29 mouse cellular contexts compared by ENCODE assay signal in genomic region chrX:9016079-9016478, GRCm38 (mm10). TPM values are rescaled to one million over a fixed set of nuclear protein-coding genes. Genes with fewer than 3 reads are reported as not detected.
DNase-seq lines count a peak whose midpoint lies in the region; ATAC-seq and TF ChIP-seq lines count a peak whose summit lies in the region.
"Had no signal": no experiment of that assay in that cellular context is flagged by ENCODE, and none has a peak within 500 bp of the region (broad histone marks: within the 10 kb centered on the region; RNA-seq: fewer than 3 reads in every experiment).

No protein-coding gene starts in this region.

- H3K4me3 ChIP-seq in forebrain, embryonic 16.5 days (replicated peaks; ENCODE audit: low read length), result no peak overlapping the region
- H3K4me3 ChIP-seq in forebrain, embryonic 10.5 days, result no peak overlapping the region
- no peak overlapping the region for H3K4me3 ChIP-seq in hindbrain, embryonic 15.5 days
- H3K4me3 ChIP-seq in hindbrain, embryonic 11.5 days (ENCODE audit: low read depth, low read length), result no peak overlapping the region
- no peak overlapping the region for H3K4me3 ChIP-seq in neural tube, embryonic 15.5 days (replicated peaks)
- H3K4me3 ChIP-seq in midbrain, postnatal 0 days (ENCODE audit: low read depth, low read length), result no peak overlapping the region
- H3K4me3 ChIP-seq: embryonic facial prominence, embryonic 12.5 days; forebrain, embryonic 12.5 days; gastrocnemius, adult 2 months; heart, embryonic 12.5 days; intestine, embryonic 15.5 days had no signal

- H3K4me1 ChIP-seq in forebrain, embryonic 16.5 days (replicated peaks; ENCODE audit: control insufficient read depth, insufficient read depth, low read length), result no peaks in the 10 kb centered on the region
- no peaks in the 10 kb centered on the region for H3K4me1 ChIP-seq in forebrain, embryonic 10.5 days
- no peaks in the 10 kb centered on the region for H3K4me1 ChIP-seq in hindbrain, embryonic 15.5 days (replicated peaks)
- no peaks in the 10 kb centered on the region for H3K4me1 ChIP-seq in hindbrain, embryonic 11.5 days (replicated peaks; ENCODE audit: control insufficient read depth, insufficient read depth, low read length)
- no peaks in the 10 kb centered on the region for H3K4me1 ChIP-seq in neural tube, embryonic 15.5 days
- H3K4me1 ChIP-seq in midbrain, postnatal 0 days (ENCODE audit: insufficient read depth, low read length), result no peaks in the 10 kb centered on the region
- H3K4me1 ChIP-seq: embryonic facial prominence, embryonic 12.5 days; forebrain, embryonic 12.5 days; heart, embryonic 12.5 days; intestine, embryonic 15.5 days had no signal

- no peaks in the 10 kb centered on the region for H3K27me3 ChIP-seq in forebrain, embryonic 16.5 days (replicated peaks; ENCODE audit: control insufficient read depth, insufficient read depth, low read length)
- no peaks in the 10 kb centered on the region for H3K27me3 ChIP-seq in forebrain, embryonic 10.5 days (ENCODE audit: poor library complexity, severe bottlenecking)
- no peaks in the 10 kb centered on the region for H3K27me3 ChIP-seq in hindbrain, embryonic 15.5 days
- H3K27me3 ChIP-seq in hindbrain, embryonic 11.5 days (ENCODE audit: control insufficient read depth, insufficient read depth, low read length), result no peaks in the 10 kb centered on the region
- no peaks in the 10 kb centered on the region for H3K27me3 ChIP-seq in neural tube, embryonic 15.5 days (replicated peaks)
- H3K27me3 ChIP-seq in midbrain, postnatal 0 days (ENCODE audit: insufficient read depth, low read length), result no peaks in the 10 kb centered on the region
- H3K27me3 ChIP-seq: CH12.LX; embryonic facial prominence, embryonic 12.5 days; forebrain, embryonic 12.5 days; heart, embryonic 12.5 days; intestine, embryonic 15.5 days had no signal

- no peak for DNase-seq in forebrain, embryonic 10.5 days (ENCODE audit: extremely low spot score, low spot score)
- no peak for DNase-seq in hindbrain, embryonic 11.5 days (ENCODE audit: low spot score)
- DNase-seq in neural tube, embryonic 10.5 days (ENCODE audit: extremely low spot score, low spot score), result no peak
- DNase-seq in midbrain, postnatal 0 days (ENCODE audit: low spot score), result peak; percentile 8
- no peak for DNase-seq in left cerebral cortex, postnatal 36 days (ENCODE audit: low spot score in 2 of 2)
- DNase-seq: adrenal gland, adult 2 months; adrenal gland, postnatal 25 days; cerebellum, adult 11-12 months; cerebellum, adult 9-10 months; cerebellum, postnatal 25 days; gastrocnemius, adult 2 months; gastrocnemius, postnatal 25 days; kidney, adult 18-20 months had no signal

- no peak overlapping the region for H3K9ac ChIP-seq in forebrain, embryonic 16.5 days (replicated peaks; ENCODE audit: low read depth, low read length)
- no peak overlapping the region for H3K9ac ChIP-seq in hindbrain, embryonic 15.5 days
- no peak overlapping the region for H3K9ac ChIP-seq in hindbrain, embryonic 11.5 days (ENCODE audit: low read depth, low read length)
- no peak overlapping the region for H3K9ac ChIP-seq in neural tube, embryonic 15.5 days (replicated peaks)
- no peak overlapping the region for H3K9ac ChIP-seq in midbrain, postnatal 0 days (replicated peaks; ENCODE audit: low read length, poor library complexity, severe bottlenecking)
- H3K9ac ChIP-seq: embryonic facial prominence, embryonic 12.5 days; forebrain, embryonic 12.5 days; heart, embryonic 12.5 days; intestine, embryonic 15.5 days had no signal

- ATAC-seq in forebrain, embryonic 16.5 days, result 0 out of 2 replicates have a peak, but pooled peaks have one; percentile 36
- 0 out of 2 replicates have a peak, but pooled peaks have one; percentile 42 for ATAC-seq in hindbrain, embryonic 15.5 days (ENCODE audit: low FRiP score, low read depth)
- ATAC-seq in hindbrain, embryonic 11.5 days (ENCODE audit: low FRiP score), result no peak
- ATAC-seq in neural tube, embryonic 15.5 days (ENCODE audit: low FRiP score), result peak; percentile 47; the same call in 1 of the 2 replicates
- ATAC-seq in midbrain, postnatal 0 days (ENCODE audit: low FRiP score), result peak; percentile 44; the same call in 1 of the 2 replicates
- ATAC-seq: activated CD4-positive, CD25-positive, alpha-beta regulatory T cell, adult 4 months; intestine, embryonic 15.5 days; Patski had no signal

- H3K9me3 ChIP-seq in forebrain, embryonic 16.5 days (ENCODE audit: control insufficient read depth, low read length), result no peaks in the 10 kb centered on the region
- H3K9me3 ChIP-seq in forebrain, embryonic 10.5 days, result no peaks in the 10 kb centered on the region
- H3K9me3 ChIP-seq in hindbrain, embryonic 15.5 days, result no peaks in the 10 kb centered on the region
- no peaks in the 10 kb centered on the region for H3K9me3 ChIP-seq in hindbrain, embryonic 11.5 days (ENCODE audit: control insufficient read depth, low read length)
- H3K9me3 ChIP-seq in neural tube, embryonic 15.5 days (replicated peaks), result no peaks in the 10 kb centered on the region
- H3K9me3 ChIP-seq in midbrain, postnatal 0 days (ENCODE audit: low read length), result no peaks in the 10 kb centered on the region
- H3K9me3 ChIP-seq: embryonic facial prominence, embryonic 12.5 days; forebrain, embryonic 12.5 days; heart, embryonic 12.5 days; intestine, embryonic 15.5 days had no signal

- H3K36me3 ChIP-seq in forebrain, embryonic 16.5 days (ENCODE audit: control insufficient read depth, insufficient read depth), result no peaks in the 10 kb centered on the region
- no peaks in the 10 kb centered on the region for H3K36me3 ChIP-seq in forebrain, embryonic 10.5 days (replicated peaks)
- H3K36me3 ChIP-seq in hindbrain, embryonic 15.5 days, result no peaks in the 10 kb centered on the region
- H3K36me3 ChIP-seq in hindbrain, embryonic 11.5 days (ENCODE audit: control insufficient read depth, insufficient read depth, low read length), result no peaks in the 10 kb centered on the region
- H3K36me3 ChIP-seq in neural tube, embryonic 15.5 days, result no peaks in the 10 kb centered on the region
- H3K36me3 ChIP-seq in midbrain, postnatal 0 days (ENCODE audit: insufficient read depth, low read length), result no peaks in the 10 kb centered on the region
- H3K36me3 ChIP-seq: embryonic facial prominence, embryonic 12.5 days; forebrain, embryonic 12.5 days; heart, embryonic 12.5 days; intestine, embryonic 15.5 days had no signal

- H3K4me2 ChIP-seq in forebrain, embryonic 16.5 days (ENCODE audit: low read length), result no peak overlapping the region
- no peak overlapping the region for H3K4me2 ChIP-seq in hindbrain, embryonic 15.5 days
- no peak overlapping the region for H3K4me2 ChIP-seq in hindbrain, embryonic 11.5 days (replicated peaks; ENCODE audit: low read depth, low read length)
- no peak overlapping the region for H3K4me2 ChIP-seq in neural tube, embryonic 15.5 days
- no peak overlapping the region for H3K4me2 ChIP-seq in midbrain, postnatal 0 days (ENCODE audit: low read depth, low read length, poor library complexity, severe bottlenecking)
- H3K4me2 ChIP-seq: embryonic facial prominence, embryonic 12.5 days; forebrain, embryonic 12.5 days; heart, embryonic 12.5 days; intestine, embryonic 15.5 days had no signal

- intact Hi-C loops in left cerebral cortex, postnatal 36 days (cut with DNase I), result no loop called here

- TF ChIP-seq CTCF in midbrain, postnatal 0 days (IDR thresholded peaks at IDR 0.05), result no peak

- H3K27ac ChIP-seq in forebrain, embryonic 16.5 days (ENCODE audit: low read length), result no peak overlapping the region
- no peak overlapping the region for H3K27ac ChIP-seq in forebrain, embryonic 10.5 days
- no peak overlapping the region for H3K27ac ChIP-seq in hindbrain, embryonic 15.5 days (replicated peaks)
- no peak overlapping the region for H3K27ac ChIP-seq in hindbrain, embryonic 11.5 days (ENCODE audit: low read depth, low read length)
- no peak overlapping the region for H3K27ac ChIP-seq in neural tube, embryonic 15.5 days (replicated peaks)
- H3K27ac ChIP-seq in midbrain, postnatal 0 days (ENCODE audit: low read depth, low read length), result no peak overlapping the region
- H3K27ac ChIP-seq: embryonic facial prominence, embryonic 12.5 days; forebrain, embryonic 12.5 days; gastrocnemius, adult 2 months; intestine, embryonic 15.5 days had no signal

- WGBS in forebrain, embryonic 16.5 days, result 33% methylated on average over 1 of the region's 1 CpGs
- WGBS in forebrain, embryonic 10.5 days, result 62% methylated on average over 1 of the region's 1 CpGs
- 50% methylated on average over 1 of the region's 1 CpGs for WGBS in hindbrain, embryonic 15.5 days
- WGBS in hindbrain, embryonic 11.5 days, result 29% methylated on average over 1 of the region's 1 CpGs
- WGBS in neural tube, embryonic 15.5 days, result 50% methylated on average over 1 of the region's 1 CpGs
- 40% methylated on average over 1 of the region's 1 CpGs for WGBS in midbrain, postnatal 0 days

RNA-seq across cellular contexts. Expression of gene Fthl17e, which starts 17.2 kb away (rescaled TPM):
- polyA plus RNA-seq in forebrain, embryonic 16.5 days (2015; fragmentation: Nextera tagmentation; extraction: Ambion mirVana), result not detected in 2 replicates
- polyA plus RNA-seq in forebrain, embryonic 10.5 days (2016; fragmentation: Nextera tagmentation; extraction: Ambion mirVana), result not detected in 2 replicates
- not detected in 2 replicates for polyA plus RNA-seq in hindbrain, embryonic 15.5 days (2015; fragmentation: Nextera tagmentation; extraction: Ambion mirVana)
- polyA plus RNA-seq in hindbrain, embryonic 11.5 days (2014; fragmentation: Nextera tagmentation; extraction: Ambion mirVana), result not detected in 2 replicates
- not detected in 2 replicates for polyA plus RNA-seq in neural tube, embryonic 15.5 days (2015; fragmentation: Nextera tagmentation; extraction: Ambion mirVana)
- total RNA-seq in midbrain, postnatal 0 days (2014; rRNA removed), result not detected in 2 replicates
- not detected in 2 replicates for polyA plus RNA-seq in midbrain, postnatal 0 days (2015; fragmentation: Nextera tagmentation; extraction: Ambion mirVana)
- not detected for total RNA-seq in left cerebral cortex, postnatal 36 days (2021)
- total RNA-seq: adrenal gland, adult 2 months; adrenal gland, postnatal 25 days; CH12.LX; gastrocnemius, adult 2 months; gastrocnemius, postnatal 25 days; granulocyte monocyte progenitor cell, adult 5-6 weeks; heart, adult 8-10 months; heart, postnatal 25 days had no signal
- polyA plus RNA-seq: activated CD4-positive, CD25-positive, alpha-beta regulatory T cell, adult 4 months; adrenal gland, adult 2 months; C2C12; cortical plate, adult 2 months; embryonic facial prominence, embryonic 12.5 days; forebrain, embryonic 12.5 days; heart, embryonic 12.5 days; heart, embryonic 16.5 days; intestine, embryonic 15.5 days; Patski had no signal

RNA-seq across cellular contexts. Expression of gene Fthl17d, which starts 29.5 kb away (rescaled TPM):
- not detected in 2 replicates for polyA plus RNA-seq in forebrain, embryonic 16.5 days (2015; fragmentation: Nextera tagmentation; extraction: Ambion mirVana)
- polyA plus RNA-seq in forebrain, embryonic 10.5 days (2016; fragmentation: Nextera tagmentation; extraction: Ambion mirVana), result not detected in 2 replicates
- not detected in 2 replicates for polyA plus RNA-seq in hindbrain, embryonic 15.5 days (2015; fragmentation: Nextera tagmentation; extraction: Ambion mirVana)
- polyA plus RNA-seq in hindbrain, embryonic 11.5 days (2014; fragmentation: Nextera tagmentation; extraction: Ambion mirVana), result not detected in 2 replicates
- polyA plus RNA-seq in neural tube, embryonic 15.5 days (2015; fragmentation: Nextera tagmentation; extraction: Ambion mirVana), result not detected in 2 replicates
- not detected in 2 replicates for total RNA-seq in midbrain, postnatal 0 days (2014; rRNA removed)
- polyA plus RNA-seq in midbrain, postnatal 0 days (2015; fragmentation: Nextera tagmentation; extraction: Ambion mirVana), result not detected in 2 replicates
- not detected for total RNA-seq in left cerebral cortex, postnatal 36 days (2021)
- total RNA-seq: adrenal gland, adult 2 months; adrenal gland, postnatal 25 days; gastrocnemius, adult 2 months; gastrocnemius, postnatal 25 days; granulocyte monocyte progenitor cell, adult 5-6 weeks; heart, adult 8-10 months; heart, postnatal 25 days had no signal
- polyA plus RNA-seq: activated CD4-positive, CD25-positive, alpha-beta regulatory T cell, adult 4 months; adrenal gland, adult 2 months; cortical plate, adult 2 months; embryonic facial prominence, embryonic 12.5 days; forebrain, embryonic 12.5 days; heart, embryonic 12.5 days; heart, embryonic 16.5 days; intestine, embryonic 15.5 days; Patski had no signal

RNA-seq across cellular contexts. Expression of gene Fthl17c, which starts 39.7 kb away (rescaled TPM):
- polyA plus RNA-seq in forebrain, embryonic 16.5 days (2015; fragmentation: Nextera tagmentation; extraction: Ambion mirVana), result not detected in 2 replicates
- not detected in 2 replicates for polyA plus RNA-seq in forebrain, embryonic 10.5 days (2016; fragmentation: Nextera tagmentation; extraction: Ambion mirVana)
- not detected in 2 replicates for polyA plus RNA-seq in hindbrain, embryonic 15.5 days (2015; fragmentation: Nextera tagmentation; extraction: Ambion mirVana)
- not detected in 2 replicates for polyA plus RNA-seq in hindbrain, embryonic 11.5 days (2014; fragmentation: Nextera tagmentation; extraction: Ambion mirVana)
- polyA plus RNA-seq in neural tube, embryonic 15.5 days (2015; fragmentation: Nextera tagmentation; extraction: Ambion mirVana), result not detected in 2 replicates
- not detected in 2 replicates for total RNA-seq in midbrain, postnatal 0 days (2014; rRNA removed)
- not detected in 2 replicates for polyA plus RNA-seq in midbrain, postnatal 0 days (2015; fragmentation: Nextera tagmentation; extraction: Ambion mirVana)
- not detected for total RNA-seq in left cerebral cortex, postnatal 36 days (2021)
- total RNA-seq: adrenal gland, adult 2 months; adrenal gland, postnatal 25 days; CH12.LX; gastrocnemius, adult 2 months; gastrocnemius, postnatal 25 days; granulocyte monocyte progenitor cell, adult 5-6 weeks; heart, adult 8-10 months; heart, postnatal 25 days had no signal
- polyA plus RNA-seq: activated CD4-positive, CD25-positive, alpha-beta regulatory T cell, adult 4 months; adrenal gland, adult 2 months; C2C12; cortical plate, adult 2 months; embryonic facial prominence, embryonic 12.5 days; forebrain, embryonic 12.5 days; heart, embryonic 12.5 days; heart, embryonic 16.5 days; intestine, embryonic 15.5 days; Patski had no signal

RNA-seq across cellular contexts. Expression of gene Fthl17f, which starts 46.7 kb away (rescaled TPM):
- polyA plus RNA-seq in forebrain, embryonic 16.5 days (2015; fragmentation: Nextera tagmentation; extraction: Ambion mirVana), result not detected in 2 replicates
- not detected in 2 replicates for polyA plus RNA-seq in forebrain, embryonic 10.5 days (2016; fragmentation: Nextera tagmentation; extraction: Ambion mirVana)
- polyA plus RNA-seq in hindbrain, embryonic 15.5 days (2015; fragmentation: Nextera tagmentation; extraction: Ambion mirVana), result not detected in 2 replicates
- polyA plus RNA-seq in hindbrain, embryonic 11.5 days (2014; fragmentation: Nextera tagmentation; extraction: Ambion mirVana), result not detected in 2 replicates
- polyA plus RNA-seq in neural tube, embryonic 15.5 days (2015; fragmentation: Nextera tagmentation; extraction: Ambion mirVana), result not detected in 2 replicates
- total RNA-seq in midbrain, postnatal 0 days (2014; rRNA removed), result not detected in 2 replicates
- not detected in 2 replicates for polyA plus RNA-seq in midbrain, postnatal 0 days (2015; fragmentation: Nextera tagmentation; extraction: Ambion mirVana)
- not detected for total RNA-seq in left cerebral cortex, postnatal 36 days (2021)
- total RNA-seq: adrenal gland, adult 2 months; adrenal gland, postnatal 25 days; CH12.LX; gastrocnemius, adult 2 months; gastrocnemius, postnatal 25 days; granulocyte monocyte progenitor cell, adult 5-6 weeks; heart, adult 8-10 months; heart, postnatal 25 days had no signal
- polyA plus RNA-seq: activated CD4-positive, CD25-positive, alpha-beta regulatory T cell, adult 4 months; adrenal gland, adult 2 months; cortical plate, adult 2 months; embryonic facial prominence, embryonic 12.5 days; forebrain, embryonic 12.5 days; heart, embryonic 12.5 days; heart, embryonic 16.5 days; intestine, embryonic 15.5 days; Patski had no signal

RNA-seq across cellular contexts. Expression of gene Fthl17b, which starts 53.3 kb away (rescaled TPM):
- polyA plus RNA-seq in forebrain, embryonic 16.5 days (2015; fragmentation: Nextera tagmentation; extraction: Ambion mirVana), result not detected in 2 replicates
- polyA plus RNA-seq in forebrain, embryonic 10.5 days (2016; fragmentation: Nextera tagmentation; extraction: Ambion mirVana), result not detected in 2 replicates
- not detected in 2 replicates for polyA plus RNA-seq in hindbrain, embryonic 15.5 days (2015; fragmentation: Nextera tagmentation; extraction: Ambion mirVana)
- not detected in 2 replicates for polyA plus RNA-seq in hindbrain, embryonic 11.5 days (2014; fragmentation: Nextera tagmentation; extraction: Ambion mirVana)
- not detected in 2 replicates for polyA plus RNA-seq in neural tube, embryonic 15.5 days (2015; fragmentation: Nextera tagmentation; extraction: Ambion mirVana)
- total RNA-seq in midbrain, postnatal 0 days (2014; rRNA removed), result not detected in 2 replicates
- not detected in 2 replicates for polyA plus RNA-seq in midbrain, postnatal 0 days (2015; fragmentation: Nextera tagmentation; extraction: Ambion mirVana)
- not detected for total RNA-seq in left cerebral cortex, postnatal 36 days (2021)
- total RNA-seq: adrenal gland, adult 2 months; adrenal gland, postnatal 25 days; CH12.LX; gastrocnemius, adult 2 months; gastrocnemius, postnatal 25 days; granulocyte monocyte progenitor cell, adult 5-6 weeks; heart, adult 8-10 months; heart, postnatal 25 days had no signal
- polyA plus RNA-seq: activated CD4-positive, CD25-positive, alpha-beta regulatory T cell, adult 4 months; adrenal gland, adult 2 months; C2C12; cortical plate, adult 2 months; embryonic facial prominence, embryonic 12.5 days; forebrain, embryonic 12.5 days; heart, embryonic 12.5 days; heart, embryonic 16.5 days; intestine, embryonic 15.5 days; Patski had no signal
